Mouse (Mus musculus) adrenal gland, adult 2 months (tissue): ENCODE measurements at regions not wholly inside any gene's neighbourhood (a gene's known extent, or its start where the extent isn't known, plus 50 kb on each side); places are given as distances from the start of the nearest gene placed in this dataset.

ENCODE experiments used
- DNase-seq: peaks from one replicate; pipeline ENCODE4 v3.0.0; 2021

DNA sequence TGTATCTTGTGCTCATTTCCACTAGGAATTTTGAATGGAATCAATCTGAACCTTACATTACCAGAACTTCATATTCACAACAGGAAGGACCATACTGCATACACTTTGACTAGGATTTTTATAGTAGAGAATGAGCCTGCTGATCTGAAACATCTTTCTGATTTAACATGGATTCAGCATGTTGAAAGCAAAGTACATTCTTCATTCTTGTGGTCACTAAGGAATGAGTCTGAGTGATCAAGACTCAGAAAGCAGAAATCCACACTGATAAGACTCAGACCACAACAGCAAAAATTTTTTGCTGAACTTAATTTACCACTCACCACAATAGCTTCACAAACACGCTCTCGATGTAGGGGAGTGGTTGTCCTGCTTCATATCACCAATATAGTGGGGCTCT, 309.2 kb upstream of the Nectin3 start:
- DNase-seq = no peak

DNA sequence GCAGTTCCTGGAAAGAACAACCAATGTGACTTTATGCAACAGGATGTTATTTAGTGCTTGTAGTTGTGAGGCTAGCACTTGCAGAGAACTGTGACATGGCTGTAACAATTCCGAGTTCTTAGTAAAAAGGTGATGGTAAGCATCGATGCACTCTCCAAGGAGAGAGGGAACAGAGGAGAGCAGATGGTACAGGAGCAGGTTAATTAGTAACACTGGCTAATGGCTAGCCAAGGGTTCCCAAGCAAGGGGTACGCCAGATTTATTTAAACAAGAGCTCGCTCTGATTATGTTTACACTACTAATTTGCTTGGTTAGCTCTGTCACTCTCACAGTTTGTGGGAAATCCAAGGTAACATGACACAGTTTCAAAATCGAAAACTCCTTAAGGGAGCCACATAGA, 278.0 kb upstream of the Nectin3 start:
- no peak for DNase-seq

DNA sequence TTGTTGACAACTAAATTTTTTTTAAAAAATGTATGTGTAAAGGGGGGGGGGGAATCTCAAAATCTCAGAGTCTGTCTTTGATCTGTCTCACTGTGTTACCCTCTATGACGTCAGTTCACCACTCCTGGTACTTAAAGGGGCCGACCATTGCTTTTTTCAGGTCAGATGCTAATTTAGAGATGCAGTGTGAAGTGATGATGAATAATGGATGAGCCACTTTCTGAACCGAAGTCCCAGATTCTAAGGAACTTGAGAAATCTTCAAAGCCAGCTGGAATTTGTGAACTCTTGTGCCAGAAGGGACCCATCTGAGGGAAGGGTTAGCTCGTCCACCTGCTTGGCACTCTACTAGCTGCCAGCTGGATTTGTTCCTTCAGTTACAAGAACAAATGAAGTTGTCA, 271.1 kb upstream of the Nectin3 start:
- no peak for DNase-seq

DNA sequence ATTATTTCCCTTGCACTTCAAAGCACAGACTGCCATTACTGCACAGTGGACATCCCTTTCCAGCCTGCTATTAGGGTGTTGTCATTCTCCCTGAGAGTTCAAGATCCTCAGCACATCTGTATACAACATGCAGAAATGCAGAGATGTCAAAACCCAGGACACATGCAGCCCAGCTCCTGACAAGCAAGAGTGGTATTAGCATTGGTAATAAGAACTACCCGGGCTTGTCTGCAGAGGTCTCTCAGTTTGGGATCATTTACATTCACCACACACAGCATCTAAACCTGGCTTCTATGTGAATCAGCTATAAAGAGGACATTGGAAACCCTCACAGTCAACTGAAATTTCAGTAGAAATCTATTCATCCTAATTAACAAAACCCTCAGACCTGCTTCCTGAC, 270.1 kb upstream of the Nectin3 start:
- no peak for DNase-seq

DNA sequence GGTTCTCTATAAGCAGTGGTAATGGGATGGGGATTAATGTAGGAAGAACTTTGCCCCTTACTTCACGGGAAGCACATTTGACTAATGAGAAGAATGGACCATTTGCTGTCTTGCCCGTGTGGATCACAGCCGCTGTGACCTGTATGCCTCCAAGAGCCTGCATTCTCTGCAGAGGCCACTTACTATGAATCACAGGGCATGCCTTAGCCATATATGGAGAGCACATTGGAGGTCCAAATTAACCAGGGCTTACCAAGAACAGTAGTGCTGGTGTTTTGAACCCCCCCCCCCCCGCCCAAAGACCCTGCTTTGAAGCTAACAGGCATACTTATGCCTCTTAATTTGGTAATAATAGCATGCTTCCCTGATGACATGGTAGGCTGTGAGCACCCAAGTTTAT, 236.8 kb upstream of the Nectin3 start:
- no peak for DNase-seq

DNA sequence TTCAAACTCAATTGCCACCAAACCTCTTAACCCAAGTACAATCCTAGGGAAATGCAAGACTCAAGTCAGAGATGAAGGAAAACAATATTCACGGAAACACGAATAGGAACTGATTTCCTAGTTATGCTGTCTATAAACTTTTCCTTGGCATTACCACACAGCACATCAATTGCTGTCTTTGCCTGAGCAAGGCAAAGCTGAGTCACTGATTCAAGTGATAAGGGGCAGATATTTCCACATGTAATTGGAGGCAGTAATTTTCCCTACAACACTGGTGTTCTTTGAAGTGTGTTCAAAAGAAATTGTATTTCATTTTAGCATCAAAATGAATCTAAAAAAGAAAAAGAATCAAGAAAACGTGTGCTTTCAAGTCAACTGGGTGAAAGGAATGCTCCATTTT, 230.1 kb upstream of the Nectin3 start:
- peak; percentile 49 for DNase-seq

DNA sequence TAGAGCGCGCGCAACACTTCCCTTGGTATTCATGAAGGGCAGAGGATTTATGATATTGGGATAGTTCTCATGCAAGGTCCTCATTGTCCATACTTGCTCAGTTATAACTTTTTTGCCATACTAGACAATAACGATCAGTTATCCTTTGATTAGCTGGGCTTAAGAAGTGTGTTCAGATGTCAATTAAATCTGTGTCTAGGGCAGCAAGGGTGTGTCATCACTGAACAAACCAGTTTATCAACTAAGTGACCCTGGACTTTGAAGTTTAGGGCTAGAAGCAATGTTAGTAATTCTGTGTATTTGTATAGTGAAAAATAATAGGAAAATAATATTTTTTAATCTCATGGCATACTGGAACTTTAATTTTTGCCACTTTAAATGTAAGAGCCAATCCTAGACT, 225.3 kb upstream of the Nectin3 start:
- peak; percentile 6 for DNase-seq

DNA sequence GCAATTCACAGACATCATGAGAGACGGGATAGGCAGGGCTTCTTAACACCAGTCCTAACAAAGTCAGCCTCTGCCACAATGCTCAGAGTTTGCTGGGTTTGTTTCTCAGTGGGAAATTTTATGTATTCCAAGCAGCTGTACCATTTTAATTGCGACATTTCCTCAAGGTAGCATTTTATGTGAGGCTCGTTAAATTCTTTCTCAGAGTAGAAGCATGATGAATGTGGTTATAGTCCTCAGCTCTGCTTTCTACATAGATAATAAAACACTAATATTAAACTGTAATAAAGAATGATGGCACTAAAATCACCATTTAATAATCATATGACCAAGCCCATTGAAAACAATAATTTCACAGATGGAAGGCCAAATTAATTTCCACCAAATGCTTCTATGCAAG, 181.5 kb upstream of the Nectin3 start:
- no peak for DNase-seq

DNA sequence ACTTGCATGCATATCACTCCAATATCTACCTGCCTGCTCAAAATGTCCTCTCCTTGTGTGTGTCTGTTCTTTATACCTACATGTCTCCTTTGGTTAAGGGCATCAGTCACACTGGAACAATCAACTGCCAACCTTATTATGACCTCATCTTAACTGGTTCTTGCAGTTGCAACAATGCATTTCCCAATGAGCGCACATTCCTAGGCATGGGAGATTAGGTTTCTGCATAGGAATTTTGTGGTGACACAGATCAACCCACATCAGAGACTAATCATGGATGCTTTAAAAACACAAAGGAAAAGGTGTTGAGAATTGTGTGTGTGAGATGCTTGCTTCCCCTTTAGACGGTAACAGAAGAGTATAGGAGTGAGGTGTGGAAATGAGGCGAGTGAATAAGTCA, 171.3 kb upstream of the Nectin3 start:
- no peak for DNase-seq

DNA sequence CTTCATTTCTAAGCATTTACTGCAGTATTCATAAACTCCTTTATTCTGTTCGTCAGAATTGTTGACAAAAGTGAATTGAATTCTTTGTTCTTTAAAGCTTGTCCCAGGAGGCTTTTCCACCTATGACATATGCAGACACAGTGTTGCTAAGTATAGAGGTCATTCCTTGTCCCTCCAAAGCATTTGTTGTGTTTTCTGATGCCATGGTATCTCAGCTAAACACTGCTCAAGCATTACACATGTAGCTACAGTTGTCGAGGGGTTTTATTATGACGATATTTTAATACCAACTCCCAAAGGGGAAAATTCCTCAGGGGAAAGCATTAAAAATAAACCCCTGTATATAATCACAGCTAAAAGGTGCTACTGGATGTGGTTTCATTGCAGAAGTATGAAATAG, 167.2 kb upstream of the Nectin3 start:
- DNase-seq = no peak

DNA sequence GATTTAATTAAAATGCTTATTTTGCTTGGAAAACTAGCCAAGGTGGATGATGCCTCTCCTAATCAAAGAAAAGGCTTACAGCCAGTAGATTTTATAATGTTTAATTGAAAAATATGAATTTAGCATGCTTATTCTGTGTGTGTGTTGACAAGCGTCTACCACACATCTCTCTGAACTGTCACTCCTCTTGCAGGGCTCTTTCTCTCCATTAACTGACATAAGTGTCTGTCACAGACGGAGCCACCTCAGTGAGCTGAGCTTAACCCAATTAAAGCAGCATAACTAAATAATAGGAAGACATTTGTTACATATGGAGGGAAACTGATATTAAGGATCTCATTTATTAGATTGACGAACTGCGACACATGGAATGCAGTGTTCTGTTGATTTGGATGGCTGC, 164.7 kb upstream of the Nectin3 start:
- DNase-seq = no peak

DNA sequence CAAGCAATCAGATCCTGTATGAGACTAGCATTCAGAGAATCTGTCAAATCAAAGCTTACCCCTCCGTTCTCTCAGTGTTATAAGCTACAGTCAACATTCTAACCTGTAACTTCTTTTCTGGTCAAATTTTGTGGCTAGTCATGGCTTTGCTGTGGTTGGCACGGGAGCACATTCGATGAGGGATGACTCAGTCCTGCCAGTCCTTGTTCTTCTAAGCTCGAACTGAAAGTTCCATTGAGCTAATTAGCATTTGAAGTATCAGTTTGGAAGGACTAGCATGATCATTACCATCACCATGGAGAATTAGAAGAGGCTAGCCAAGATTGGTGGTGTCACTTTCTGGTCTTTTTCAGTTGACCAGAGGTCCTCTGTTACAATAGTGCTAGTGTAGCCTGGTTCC, 156.7 kb upstream of the Nectin3 start:
- DNase-seq = no peak

DNA sequence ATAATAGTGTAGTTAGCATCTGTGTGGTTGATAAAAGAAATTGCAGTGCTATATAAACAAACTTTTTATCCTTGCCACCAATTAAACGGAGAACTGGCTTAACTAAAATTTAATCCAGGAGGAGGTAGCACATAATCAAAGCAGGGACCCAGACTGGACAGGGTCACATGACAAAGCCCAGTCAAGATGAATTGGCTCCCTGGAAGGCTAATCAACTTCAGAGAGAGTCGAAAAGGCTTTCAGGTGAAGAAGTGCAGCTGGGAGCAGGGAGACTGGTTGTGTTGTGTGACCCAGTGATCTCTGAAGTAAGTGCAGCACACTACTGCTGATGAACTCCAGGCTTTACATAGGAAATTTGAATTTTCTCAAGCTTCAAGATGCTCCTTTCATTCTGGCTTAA, 127.5 kb upstream of the Nectin3 start:
- DNase-seq = no peak

DNA sequence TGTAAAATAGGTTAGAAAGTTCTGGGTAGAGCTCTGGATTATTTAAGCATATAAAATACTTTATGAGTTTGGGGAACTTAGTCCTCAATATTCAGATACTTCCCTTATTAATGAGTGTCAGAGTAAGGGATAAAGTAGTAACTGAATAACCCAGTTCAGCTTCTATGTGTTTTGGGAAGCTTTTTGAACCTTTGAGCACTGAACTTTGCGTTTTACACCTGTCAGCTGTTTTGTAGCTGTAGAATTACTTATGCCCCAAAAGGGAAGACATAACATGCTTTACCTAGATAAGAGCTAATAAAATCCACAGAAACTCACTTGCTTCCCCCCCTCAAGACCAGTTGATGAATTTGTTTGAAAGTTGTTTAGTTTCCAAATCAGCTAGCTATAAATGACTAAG, 124.9 kb upstream of the Nectin3 start:
- DNase-seq = no peak

DNA sequence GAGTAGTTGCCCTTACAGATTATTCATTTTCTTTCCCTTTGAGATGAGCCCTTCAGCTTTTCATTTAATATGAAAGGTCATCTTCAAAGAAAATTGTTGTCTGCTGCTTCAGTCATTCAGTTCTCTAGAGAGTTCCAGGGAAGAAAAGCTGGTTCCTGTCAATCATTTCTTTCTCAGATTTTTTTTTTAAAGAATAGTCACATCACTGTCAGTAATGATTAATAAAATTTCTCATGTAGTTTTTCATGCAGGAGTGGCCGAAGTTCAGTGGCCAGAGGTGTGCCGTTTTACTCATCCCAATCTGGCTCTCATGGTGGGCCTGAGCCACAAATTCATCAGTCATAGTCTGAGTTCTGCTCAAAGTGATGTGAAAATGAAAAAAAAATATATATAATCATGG, 121.5 kb upstream of the Nectin3 start:
- DNase-seq = no peak

DNA sequence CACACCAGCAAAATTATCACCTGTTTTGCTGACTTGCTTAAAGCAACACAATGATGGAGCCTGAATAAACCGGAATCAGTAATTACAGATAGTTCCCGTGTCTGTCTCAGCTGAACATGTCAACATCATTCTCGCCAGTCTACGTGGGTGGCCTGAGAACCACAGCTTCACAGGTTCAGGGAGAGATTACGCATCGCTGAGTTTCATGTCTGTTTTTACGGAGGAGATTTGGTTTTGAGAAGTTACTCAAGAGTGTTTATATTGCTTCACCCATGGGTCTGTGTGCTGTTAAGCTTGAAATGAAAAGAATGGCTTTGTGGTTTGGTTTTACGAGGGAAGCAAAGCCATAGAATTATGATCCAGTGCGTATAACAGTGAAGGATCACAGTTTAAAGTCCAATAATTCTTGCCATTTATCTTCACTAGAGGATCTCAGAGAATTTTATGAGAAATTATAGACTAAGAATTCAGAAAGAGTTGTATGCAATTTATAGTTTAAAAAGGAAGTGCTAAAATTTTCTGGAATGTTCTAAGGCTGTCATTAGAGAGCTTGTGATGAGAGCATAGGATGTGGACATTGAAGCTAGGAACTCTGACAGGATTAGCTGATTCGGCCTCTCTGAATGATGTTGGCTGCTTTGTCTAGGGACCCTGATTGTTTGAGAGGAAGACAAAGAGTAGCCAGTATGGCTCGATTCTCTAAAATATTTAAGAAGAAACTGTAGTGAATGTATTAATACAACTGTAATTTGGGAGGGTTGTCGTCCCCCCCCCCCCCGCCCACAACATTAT, 119.4 kb upstream of the Nectin3 start:
- DNase-seq = no peak

DNA sequence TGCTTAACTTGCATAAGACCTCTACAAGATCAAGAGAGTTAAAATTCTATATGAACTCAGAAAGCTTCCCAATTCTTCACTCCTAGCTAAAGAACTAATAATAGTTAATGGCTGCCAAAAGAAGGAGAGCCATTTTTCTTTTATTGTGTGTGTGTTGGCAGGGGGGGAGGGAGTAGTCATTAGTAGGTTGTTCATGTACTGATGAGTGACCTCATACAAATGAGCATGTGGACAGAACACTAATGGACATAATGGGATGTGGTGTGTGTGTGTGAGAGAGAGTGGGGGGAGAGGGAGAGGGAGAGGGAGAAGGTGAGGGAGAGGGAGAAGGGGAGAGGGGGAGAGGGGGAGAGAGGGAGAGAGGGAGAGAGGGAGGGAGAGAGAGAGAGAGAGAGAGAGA, 118.3 kb upstream of the Nectin3 start:
- no peak for DNase-seq

DNA sequence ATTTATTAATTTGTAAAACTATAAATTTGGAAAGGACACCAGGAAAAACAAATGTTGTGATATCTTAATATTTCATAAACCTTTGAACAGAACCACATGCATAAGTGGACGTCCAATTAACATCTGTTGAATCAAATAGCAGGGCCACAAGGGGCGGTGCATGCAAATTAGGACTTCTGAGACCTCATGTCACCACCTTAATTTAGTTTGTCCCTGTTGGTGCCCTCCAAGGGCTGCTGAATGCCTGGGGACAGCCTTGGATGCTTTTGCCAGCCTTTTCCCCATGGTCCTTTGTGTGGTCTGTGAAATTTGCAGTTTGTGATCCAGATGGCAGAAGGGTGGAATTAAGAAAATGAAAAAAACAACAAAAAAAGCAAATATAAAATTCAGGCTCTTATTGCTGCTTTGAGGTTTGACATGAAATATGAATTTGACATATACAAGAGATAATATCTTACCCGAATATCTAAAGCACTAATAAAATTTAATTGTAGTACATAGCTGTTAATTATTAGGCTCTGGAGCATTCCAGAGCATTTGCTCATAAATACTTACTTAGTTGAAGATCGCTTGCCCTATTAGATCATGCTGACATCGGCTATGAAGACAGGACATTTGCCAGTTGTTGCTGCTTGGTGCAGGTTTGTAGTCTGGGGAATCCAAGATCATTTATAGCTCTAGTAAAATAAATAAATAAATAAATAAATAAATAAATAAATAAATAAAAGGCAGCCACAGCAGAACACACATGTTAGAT, 114.9 kb upstream of the Nectin3 start:
- DNase-seq = no peak

DNA sequence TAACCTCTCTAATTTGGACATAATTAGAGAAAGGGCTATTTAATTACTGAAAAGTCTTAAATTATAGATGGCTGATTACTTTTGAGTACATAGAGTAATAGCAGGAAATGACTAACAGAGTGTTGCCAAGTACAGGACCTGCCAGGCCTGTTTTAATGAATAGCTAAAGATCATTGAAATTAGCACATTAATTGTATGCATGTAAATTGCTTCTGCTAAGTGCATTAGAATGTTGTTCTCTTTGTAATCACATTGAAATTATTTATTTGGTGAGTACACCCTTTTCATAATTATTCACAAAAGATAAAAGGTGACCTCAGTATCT, 107.5 kb upstream of the Nectin3 start:
- no peak for DNase-seq

DNA sequence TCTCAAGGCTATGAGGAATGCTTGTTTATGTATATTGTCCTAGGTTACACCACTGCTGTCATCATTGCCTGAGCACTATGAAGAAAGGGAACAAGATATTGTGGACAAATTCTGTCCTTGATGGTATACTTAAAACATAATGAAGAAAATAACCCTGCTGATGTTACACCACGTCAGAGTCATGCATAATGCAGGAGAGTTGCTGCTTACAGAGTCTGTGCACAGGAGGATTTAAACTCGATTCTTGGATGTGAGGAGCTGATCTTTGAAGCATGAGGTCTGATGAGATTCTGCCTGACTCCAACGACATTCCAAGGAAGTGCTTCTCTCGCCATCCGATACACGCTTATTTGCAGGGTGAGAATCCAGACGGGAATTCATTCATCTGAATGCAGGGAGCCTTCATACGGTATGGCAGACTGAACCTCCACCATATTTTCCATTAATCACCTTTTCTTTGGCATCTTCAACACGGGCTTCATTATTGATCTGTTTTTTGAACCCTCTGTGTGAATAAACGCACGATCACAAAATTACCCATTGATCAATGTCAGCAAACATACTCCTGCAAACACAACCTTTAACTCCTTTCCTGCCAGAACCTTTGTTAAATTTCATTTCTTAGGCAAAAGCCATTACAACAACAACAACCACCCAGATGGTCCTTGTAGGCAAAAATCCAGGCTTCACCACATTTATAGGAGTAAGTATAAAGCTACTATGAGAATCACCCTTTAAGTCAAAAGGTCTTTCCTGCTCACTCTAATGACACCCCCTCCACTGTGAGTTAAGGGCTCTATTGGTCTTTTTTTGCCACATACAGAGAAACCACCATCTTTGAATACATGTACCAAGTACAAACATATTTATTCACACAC, 106.9 kb upstream of the Nectin3 start:
- no peak for DNase-seq

DNA sequence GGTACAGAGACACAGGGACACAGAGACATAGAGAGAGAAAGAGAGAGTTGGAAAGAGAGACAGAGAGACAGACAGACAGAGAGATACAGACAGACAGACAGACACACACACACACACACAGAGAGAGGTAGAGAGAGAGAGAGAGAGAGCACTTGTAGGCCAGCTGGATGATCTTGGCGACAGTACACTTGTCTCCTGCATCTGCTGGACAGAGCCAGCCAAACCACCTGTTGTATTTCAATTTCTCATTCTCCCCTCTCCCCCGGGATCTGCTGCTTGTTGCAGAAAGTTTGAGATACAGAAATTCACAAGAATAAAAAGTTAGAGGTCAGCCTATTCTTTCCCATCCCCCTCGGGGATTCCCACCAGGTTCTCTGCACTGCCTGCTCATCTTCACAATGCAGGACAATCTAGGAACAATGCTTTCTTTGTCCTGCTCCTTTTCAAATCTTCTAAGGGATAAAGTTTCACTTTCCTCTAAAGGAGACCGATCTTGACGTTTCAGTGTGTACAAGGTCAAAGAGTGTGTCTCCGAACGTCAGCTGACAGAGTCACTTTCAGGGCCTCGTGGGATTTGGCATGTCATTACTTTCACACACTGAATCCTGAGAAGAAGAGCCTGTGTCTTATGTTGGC, 94.4 kb upstream of the Nectin3 start:
- no peak for DNase-seq

DNA sequence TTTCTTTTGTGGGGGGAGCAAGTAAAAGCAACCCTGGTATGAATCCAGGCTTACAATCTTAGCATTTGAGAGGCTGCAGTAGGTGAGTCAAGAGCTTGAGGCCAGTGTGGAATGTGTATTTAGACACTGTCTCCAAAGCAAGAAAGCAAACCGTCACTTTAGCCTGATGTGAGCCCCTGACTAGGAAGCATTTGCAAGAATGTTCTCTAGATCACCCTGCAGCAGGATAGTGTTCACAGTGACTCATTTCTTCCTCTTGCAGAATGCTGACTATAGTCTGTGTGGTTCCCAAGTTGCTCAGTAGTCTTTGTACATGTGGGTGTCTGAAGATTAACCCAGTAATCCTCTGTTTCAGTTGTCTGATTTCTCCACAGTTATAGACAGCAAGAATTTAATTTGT, 88.7 kb upstream of the Nectin3 start:
- DNase-seq = no peak

DNA sequence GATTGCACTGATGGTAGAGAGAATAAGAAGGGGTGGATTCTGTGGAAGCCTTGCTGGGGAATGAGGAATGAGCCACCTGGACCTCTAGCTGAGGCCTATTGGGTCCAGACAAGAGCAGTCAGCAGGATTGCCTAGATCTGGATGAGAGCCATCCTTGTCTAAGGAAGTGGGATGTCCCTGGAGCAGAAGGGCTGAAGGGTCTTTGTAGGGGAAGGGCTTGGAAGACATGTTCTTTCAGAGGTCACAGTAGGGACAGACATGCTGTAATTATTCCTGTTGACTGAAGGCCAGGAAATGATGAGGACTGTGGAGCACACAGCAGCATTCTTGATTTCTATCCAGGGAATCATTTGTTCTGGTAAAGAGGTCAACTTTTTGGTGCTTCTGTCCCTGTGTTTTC, 86.2 kb upstream of the Nectin3 start:
- no peak for DNase-seq
